Mouse (Mus musculus): ENCODE results near the gene Trpc4ap. TPM values are rescaled to one million over a fixed set of nuclear protein-coding genes. Genes with fewer than 3 reads are reported as not detected.
"Not testable (repeated sequence)": the region's sequence is repeated elsewhere in the genome, so short reads cannot be mapped to it uniquely, and the experiment has no call there.

Trpc4ap gene
- polyA plus RNA-seq, 1 experiment from 2014 or later, result 137 TPM

- Histone ChIP-seq H3K27ac (no peak overlapping the region), H3K4me1 (no peaks in the 10 kb centered on the region), H3K9me3 (no peaks in the 10 kb centered on the region), H3K27me3 (no peaks in the 10 kb centered on the region), H3K4me3 (no peak overlapping the region), H3K9ac (no peak overlapping the region), H3K4me2 (no peak overlapping the region), H3K36me3 (peaks cover 59% of the 10 kb centered on the region)
- WGBS, result 86% methylated on average over 12 of the region's 12 CpGs
- no peak for ATAC-seq (ENCODE audit: insufficient number of reproducible peaks, insufficient read depth, low FRiP score, low TSS enrichment, low read depth)
These were observed 25.2 kb upstream of the Trpc4ap start for GRCm38 (mm10) chr2:155717082-155717990.

GRCm38 (mm10) chr2:155710557-155710956 lies 18.4 kb upstream of the Trpc4ap start:
- Histone ChIP-seq H3K36me3 (peaks cover 68% of the 10 kb centered on the region), H3K27ac (no peak overlapping the region), H3K4me1 (no peaks in the 10 kb centered on the region), H3K4me2 (no peak overlapping the region), H3K9ac (0 out of 2 replicates have a peak overlapping the region, but pooled peaks have one; percentile 2), H3K9me3 (no peaks in the 10 kb centered on the region), H3K27me3 (no peaks in the 10 kb centered on the region), H3K4me3 (no peak overlapping the region)
- ATAC-seq (ENCODE audit: insufficient number of reproducible peaks, insufficient read depth, low FRiP score, low TSS enrichment, low read depth), result no peak
- WGBS, result 85% methylated on average over 11 of the region's 11 CpGs

GRCm38 (mm10) chr2:155707251-155707650 lies 15.1 kb upstream of the Trpc4ap start:
- no peak overlapping the region for H3K27ac ChIP-seq
- no peak overlapping the region for H3K4me2 ChIP-seq
- WGBS, result 82% methylated on average over 4 of the region's 4 CpGs
- H3K36me3 ChIP-seq, result peaks cover 62% of the 10 kb centered on the region
- H3K9ac ChIP-seq, result no peak overlapping the region
- H3K27me3 ChIP-seq, result no peaks in the 10 kb centered on the region
- H3K9me3 ChIP-seq, result no peaks in the 10 kb centered on the region
- no peaks in the 10 kb centered on the region for H3K4me1 ChIP-seq
- H3K4me3 ChIP-seq, result no peak overlapping the region
- no peak for ATAC-seq (ENCODE audit: insufficient number of reproducible peaks, insufficient read depth, low FRiP score, low TSS enrichment, low read depth)

DNA sequence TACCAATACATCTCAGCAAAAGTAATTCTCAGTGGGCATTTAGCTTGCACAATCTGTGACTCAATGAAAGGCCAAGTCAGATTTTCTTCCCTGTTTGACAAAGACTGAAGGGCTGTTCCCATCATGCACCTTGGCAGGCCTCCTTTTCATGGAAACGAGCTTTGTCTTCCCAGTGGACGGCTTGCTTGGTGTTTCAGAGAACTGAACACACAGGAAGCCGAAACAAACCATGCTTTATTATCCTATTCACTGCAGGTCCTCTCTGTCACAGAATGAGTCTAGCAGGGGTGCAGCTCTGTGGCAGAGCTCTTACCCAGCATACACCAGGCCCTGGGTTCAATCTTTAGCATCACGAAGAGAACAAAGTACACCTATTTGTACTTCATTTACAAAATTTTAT lies 11.4 kb upstream of the Trpc4ap start:
- ATAC-seq (ENCODE audit: insufficient number of reproducible peaks, insufficient read depth, low FRiP score, low TSS enrichment, low read depth), result no peak

GRCm38 (mm10) chr2:155701399-155701919 lies 9.3 kb upstream of the Trpc4ap start:
- Histone ChIP-seq H3K4me3 (no peak overlapping the region), H3K27me3 (no peaks in the 10 kb centered on the region), H3K9me3 (no peaks in the 10 kb centered on the region), H3K4me2 (no peak overlapping the region), H3K4me1 (no peaks in the 10 kb centered on the region), H3K27ac (no peak overlapping the region), H3K36me3 (peaks cover 38% of the 10 kb centered on the region), H3K9ac (no peak overlapping the region)
- ATAC-seq (ENCODE audit: insufficient number of reproducible peaks, insufficient read depth, low FRiP score, low TSS enrichment, low read depth), result no peak
- WGBS, result 86% methylated on average over 19 of the region's 19 CpGs

More for the DNA sequence above, 11.4 kb upstream of the Trpc4ap start:
- Histone ChIP-seq H3K4me2 (no peak overlapping the region), H3K36me3 (peaks cover 44% of the 10 kb centered on the region), H3K27me3 (no peaks in the 10 kb centered on the region), H3K4me1 (no peaks in the 10 kb centered on the region), H3K9ac (no peak overlapping the region), H3K27ac (no peak overlapping the region), H3K4me3 (no peak overlapping the region), H3K9me3 (no peaks in the 10 kb centered on the region)
- WGBS, result 60% methylated on average over 4 of the region's 4 CpGs

DNA sequence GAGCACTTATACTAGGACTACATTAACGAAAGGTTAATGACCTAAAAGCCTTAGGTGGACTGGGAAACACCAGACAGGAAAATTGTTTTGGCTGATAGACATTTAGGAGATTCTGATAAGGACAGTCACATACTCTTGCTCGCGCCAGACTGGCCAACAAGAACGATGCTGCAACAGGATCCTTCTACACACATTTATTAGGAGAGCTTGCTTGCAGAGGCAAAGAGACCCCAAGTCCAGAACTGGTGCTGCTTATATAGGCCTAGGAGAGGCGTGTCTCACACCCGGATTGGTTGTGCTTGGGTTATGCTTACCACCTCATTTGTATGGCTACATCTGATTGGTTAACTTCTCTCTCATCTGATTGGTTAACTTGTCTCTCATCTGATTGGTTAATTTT lies 6.3 kb upstream of the Trpc4ap start:
- WGBS, result 86% methylated on average over 6 of the region's 6 CpGs
- ATAC-seq (ENCODE audit: insufficient number of reproducible peaks, insufficient read depth, low FRiP score, low TSS enrichment, low read depth), result not testable (repeated sequence)

DNA sequence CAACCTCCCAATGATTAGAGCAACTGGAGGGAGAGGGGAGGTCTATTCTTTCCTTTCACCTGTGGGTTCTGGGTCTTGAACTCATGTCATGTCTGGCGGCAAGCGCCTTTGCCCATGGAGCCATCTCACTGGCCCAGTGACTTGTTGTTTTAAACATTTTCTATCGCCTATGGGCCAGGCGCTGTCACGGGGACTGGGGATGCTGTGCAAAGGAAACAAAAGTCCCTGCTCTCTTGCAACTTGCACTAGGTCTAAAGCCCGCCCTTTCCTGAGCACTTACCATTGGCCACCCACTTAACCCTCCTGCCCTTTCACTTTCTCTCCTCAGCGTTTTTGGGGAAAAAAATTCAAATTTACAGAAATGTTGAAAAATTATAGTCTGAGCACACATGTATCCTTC lies 4.7 kb upstream of the Trpc4ap start:
- H3K9ac ChIP-seq, result no peak overlapping the region
- peaks cover 5% of the 10 kb centered on the region; the same call in 1 of the 2 replicates for H3K36me3 ChIP-seq
- no peak for ATAC-seq (ENCODE audit: insufficient number of reproducible peaks, insufficient read depth, low FRiP score, low TSS enrichment, low read depth)
- H3K4me2 ChIP-seq, result no peak overlapping the region
- H3K4me1 ChIP-seq, result no peaks in the 10 kb centered on the region
- WGBS, result 80% methylated on average over 7 of the region's 7 CpGs
- no peaks in the 10 kb centered on the region for H3K27me3 ChIP-seq
- H3K9me3 ChIP-seq, result no peaks in the 10 kb centered on the region
- no peak overlapping the region for H3K27ac ChIP-seq
- no peak overlapping the region for H3K4me3 ChIP-seq

More for the DNA sequence above, 6.3 kb upstream of the Trpc4ap start:
- not testable (repeated sequence) for H3K9ac ChIP-seq, H3K4me1 ChIP-seq, H3K27me3 ChIP-seq, H3K4me2 ChIP-seq, H3K9me3 ChIP-seq, H3K4me3 ChIP-seq, H3K27ac ChIP-seq
- H3K36me3 ChIP-seq, result peaks cover 16% of the 10 kb centered on the region

DNA sequence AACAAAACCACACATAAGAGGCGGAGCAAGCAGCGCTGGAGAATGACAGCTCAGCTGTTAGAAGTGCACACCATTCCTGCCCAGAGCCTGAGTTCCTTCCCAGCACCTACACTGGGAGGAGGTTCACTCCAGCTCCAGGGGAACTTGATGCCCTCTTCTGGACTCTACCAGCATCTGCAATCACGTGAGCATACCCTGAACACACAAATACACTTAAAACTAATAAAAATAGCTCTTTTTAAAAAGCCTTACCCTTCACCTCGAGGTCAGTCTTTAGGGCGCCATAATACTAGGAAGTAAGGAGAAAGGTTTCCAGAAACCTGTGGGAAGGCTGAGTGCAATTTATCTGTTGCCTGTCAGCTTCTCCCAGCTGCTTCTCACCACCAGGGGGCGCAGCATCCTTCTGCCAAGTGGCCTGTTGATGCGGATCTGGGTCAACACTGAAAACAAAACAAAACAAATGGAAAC lies 3.9 kb upstream of the Trpc4ap start:
- no peak for ATAC-seq (ENCODE audit: insufficient number of reproducible peaks, insufficient read depth, low FRiP score, low TSS enrichment, low read depth)
- 14% methylated on average over 7 of the region's 7 CpGs for WGBS
- Histone ChIP-seq H3K4me2 (no peak overlapping the region), H3K9me3 (no peaks in the 10 kb centered on the region), H3K27ac (no peak overlapping the region), H3K9ac (no peak overlapping the region), H3K4me3 (no peak overlapping the region), H3K27me3 (no peaks in the 10 kb centered on the region), H3K4me1 (peaks cover 2% of the 10 kb centered on the region), H3K36me3 (no peaks in the 10 kb centered on the region)

GRCm38 (mm10) chr2:155695316-155695715 lies 3.1 kb upstream of the Trpc4ap start:
- WGBS, result 66% methylated on average over 3 of the region's 3 CpGs
- H3K27me3 ChIP-seq, result no peaks in the 10 kb centered on the region
- no peaks in the 10 kb centered on the region for H3K36me3 ChIP-seq
- H3K4me1 ChIP-seq, result peaks cover 10% of the 10 kb centered on the region
- ATAC-seq (ENCODE audit: insufficient number of reproducible peaks, insufficient read depth, low FRiP score, low TSS enrichment, low read depth), result no peak
- H3K27ac ChIP-seq, result no peak overlapping the region
- no peak overlapping the region for H3K4me2 ChIP-seq
- H3K9me3 ChIP-seq, result no peaks in the 10 kb centered on the region
- no peak overlapping the region for H3K4me3 ChIP-seq
- no peak overlapping the region for H3K9ac ChIP-seq

GRCm38 (mm10) chr2:155694564-155694963 lies 2.4 kb upstream of the Trpc4ap start:
- Histone ChIP-seq H3K4me3 (no peak overlapping the region), H3K4me1 (peaks cover 15% of the 10 kb centered on the region), H3K36me3 (no peaks in the 10 kb centered on the region), H3K4me2 (no peak overlapping the region), H3K27ac (no peak overlapping the region), H3K9me3 (no peaks in the 10 kb centered on the region), H3K27me3 (no peaks in the 10 kb centered on the region), H3K9ac (no peak overlapping the region)
- ATAC-seq (ENCODE audit: insufficient number of reproducible peaks, insufficient read depth, low FRiP score, low TSS enrichment, low read depth), result no peak
- 76% methylated on average over 2 of the region's 2 CpGs for WGBS

GRCm38 (mm10) chr2:155693136-155693535 lies 952 bp upstream of the Trpc4ap start:
- WGBS, result 85% methylated on average over 4 of the region's 4 CpGs
- Histone ChIP-seq H3K27me3 (no peaks in the 10 kb centered on the region), H3K9me3 (no peaks in the 10 kb centered on the region), H3K4me1 (peaks cover 19% of the 10 kb centered on the region), H3K36me3 (no peaks in the 10 kb centered on the region), H3K4me2 (no peak overlapping the region), H3K4me3 (no peak overlapping the region), H3K9ac (no peak overlapping the region), H3K27ac (no peak overlapping the region)
- no peak for ATAC-seq (ENCODE audit: insufficient number of reproducible peaks, insufficient read depth, low FRiP score, low TSS enrichment, low read depth)

DNA sequence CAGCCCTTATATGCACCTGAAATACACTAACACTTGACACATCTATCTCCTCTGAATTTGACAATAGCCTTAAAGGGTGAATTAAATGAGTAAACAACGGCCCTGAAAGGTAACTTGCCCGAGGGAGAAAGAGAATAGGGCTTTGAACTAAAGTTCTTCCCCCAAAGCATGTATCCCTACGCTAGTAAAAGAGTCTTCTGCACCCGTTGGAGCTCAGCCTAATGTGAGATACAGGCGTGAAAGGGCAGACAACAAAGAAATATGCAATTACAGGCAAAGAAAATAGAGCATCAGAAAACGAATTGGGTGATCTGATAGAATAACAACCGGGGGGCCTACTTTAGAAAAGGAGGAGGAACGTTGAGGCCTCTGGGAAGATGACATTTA lies 855 bp downstream of the Trpc4ap start:
- H3K36me3 ChIP-seq, result peaks cover 12% of the 10 kb centered on the region
- no peaks in the 10 kb centered on the region for H3K9me3 ChIP-seq
- H3K27ac ChIP-seq, result peak overlapping the region; percentile 80
- WGBS, result 4% methylated on average over 8 of the region's 8 CpGs
- ATAC-seq (ENCODE audit: insufficient number of reproducible peaks, insufficient read depth, low FRiP score, low TSS enrichment, low read depth), result no peak
- peak overlapping the region; percentile 84 for H3K4me2 ChIP-seq
- H3K4me3 ChIP-seq, result peak overlapping the region; percentile 99
- H3K9ac ChIP-seq, result peak overlapping the region; percentile 97
- H3K27me3 ChIP-seq, result no peaks in the 10 kb centered on the region
- peaks cover 19% of the 10 kb centered on the region for H3K4me1 ChIP-seq

All from embryonic facial prominence, embryonic 13.5 days (tissue).